Comparison of ENCODE assay signal across 14 mouse cellular contexts in genomic region chr14:17902426-17902825, GRCm38 (mm10).
"Had no signal": no experiment of that assay in that cellular context is flagged by ENCODE, and none has a peak within 500 bp of the region (broad histone marks: within the 10 kb centered on the region; RNA-seq: fewer than 3 reads in every experiment).

No protein-coding gene starts in this region.

- H3K36me3 ChIP-seq: limb, embryonic 13.5 days; midbrain, embryonic 10.5 days; neural tube, embryonic 15.5 days had no signal

- H3K4me2 ChIP-seq: limb, embryonic 13.5 days; lung, embryonic 14.5 days; neural tube, embryonic 15.5 days had no signal

- H3K4me1 ChIP-seq: limb, embryonic 13.5 days; midbrain, embryonic 10.5 days; neural tube, embryonic 15.5 days had no signal

- H3K27me3 ChIP-seq: limb, embryonic 13.5 days; neural tube, embryonic 15.5 days had no signal

- H3K4me3 ChIP-seq: limb, embryonic 13.5 days; midbrain, embryonic 10.5 days; myocyte; neural tube, embryonic 15.5 days had no signal

- DNase-seq: kidney, postnatal 14 days; left cerebral cortex, postnatal 4 days; lung, embryonic 14.5 days; lung, postnatal 10 days; lung, postnatal 4 days; midbrain, embryonic 14.5 days; spleen, adult 18-20 months; thymus, adult 18-20 months; thymus, postnatal 14 days had no signal

- H3K27ac ChIP-seq: limb, embryonic 13.5 days; liver, embryonic 14.5 days; midbrain, embryonic 10.5 days; neural tube, embryonic 15.5 days had no signal

- H3K9ac ChIP-seq: limb, embryonic 13.5 days; liver, embryonic 14.5 days; lung, embryonic 14.5 days; neural tube, embryonic 15.5 days had no signal

- H3K9me3 ChIP-seq: limb, embryonic 13.5 days; midbrain, embryonic 10.5 days; neural tube, embryonic 15.5 days had no signal
